Mouse (Mus musculus) testis, adult 2 months (tissue): ENCODE measurements around the gene Syn3. TPM values are rescaled to one million over a fixed set of nuclear protein-coding genes. Genes with fewer than 3 reads are reported as not detected.

Experiments
- H3K27ac ChIP-seq: fragments of 200-500 bp; 2 replicates; pipeline ENCODE4 v1.5.1; 2012; ENCODE audit warnings: low read depth, low read length; ENCODE audit not compliant: control insufficient read depth, insufficient read depth
- H3K27me3 ChIP-seq: fragments of 200-500 bp; 2 replicates; pipeline ENCODE4 v1.6.1; 2012; ENCODE audit warnings: mild to moderate bottlenecking, low read length, moderate library complexity; ENCODE audit not compliant: control insufficient read depth, insufficient read depth
- H3K36me3 ChIP-seq: fragments of 200-500 bp; 2 replicates; pipeline ENCODE4 v1.6.1; 2012; ENCODE audit warnings: mild to moderate bottlenecking, low read length; ENCODE audit not compliant: control insufficient read depth, insufficient read depth
- H3K4me1 ChIP-seq: fragments of 200-500 bp; 2 replicates; pipeline ENCODE4 v1.6.1; 2012; ENCODE audit warnings: low read length; ENCODE audit not compliant: control insufficient read depth, insufficient read depth
- H3K4me3 ChIP-seq: fragments of 200-500 bp; 2 replicates; pipeline ENCODE4 v1.5.1; 2012; ENCODE audit warnings: low read depth, mild to moderate bottlenecking, low read length, moderate library complexity, mixed read lengths; ENCODE audit not compliant: control insufficient read depth
- CTCF ChIP-seq: fragments of 200-500 bp; IDR thresholded peaks from 2 replicates; pipeline ENCODE4 v1.5.1; 2012; ENCODE audit warnings: low read depth, mild to moderate bottlenecking, inconsistent platforms, low read length, moderate library complexity; ENCODE audit not compliant: control insufficient read depth, insufficient read depth, insufficient replicate concordance
- POLR2A ChIP-seq: fragments of 200-500 bp; IDR thresholded peaks from 2 replicates; pipeline ENCODE4 v1.6.1; 2012; ENCODE audit warnings: low read depth, mild to moderate bottlenecking, inconsistent platforms, low read length, moderate library complexity; ENCODE audit not compliant: control insufficient read depth
- polyA plus RNA-seq: library from polyadenylated mRNA; depleted of rRNA; stranded (reverse); fragments of >200 nt; gene quantifications from 2 replicates; pipeline ENCODE4 v1.2.3, GENCODE M21; 2012

Syn3 gene
- polyA plus RNA-seq, 1 experiment = 0.84 TPM

DNA sequence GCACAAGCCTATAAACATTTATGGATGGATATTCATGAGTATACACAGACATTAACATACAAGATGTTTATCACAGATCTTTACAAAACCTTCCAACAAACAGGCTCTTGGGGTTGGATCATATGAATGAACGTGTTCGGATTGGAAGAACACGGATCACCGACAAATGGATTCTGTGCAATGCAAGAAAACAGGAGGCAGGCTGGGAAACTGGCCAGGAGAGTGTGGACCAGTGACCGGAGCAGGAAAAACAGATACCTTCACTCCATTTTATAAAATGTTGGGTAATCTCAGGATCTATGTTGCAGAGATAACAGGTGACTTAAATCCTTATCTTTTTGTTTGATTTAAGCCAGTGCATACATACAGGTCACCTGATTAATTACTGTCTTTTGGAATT, 178.5 kb downstream of the Syn3 start:
- Histone ChIP-seq H3K36me3 (no peaks in the 10 kb centered on the region), H3K27ac (no peak overlapping the region), H3K27me3 (no peaks in the 10 kb centered on the region), H3K4me1 (no peaks in the 10 kb centered on the region), H3K4me3 (no peak overlapping the region)
- TF ChIP-seq CTCF (no peak), POLR2A (no peak)

DNA sequence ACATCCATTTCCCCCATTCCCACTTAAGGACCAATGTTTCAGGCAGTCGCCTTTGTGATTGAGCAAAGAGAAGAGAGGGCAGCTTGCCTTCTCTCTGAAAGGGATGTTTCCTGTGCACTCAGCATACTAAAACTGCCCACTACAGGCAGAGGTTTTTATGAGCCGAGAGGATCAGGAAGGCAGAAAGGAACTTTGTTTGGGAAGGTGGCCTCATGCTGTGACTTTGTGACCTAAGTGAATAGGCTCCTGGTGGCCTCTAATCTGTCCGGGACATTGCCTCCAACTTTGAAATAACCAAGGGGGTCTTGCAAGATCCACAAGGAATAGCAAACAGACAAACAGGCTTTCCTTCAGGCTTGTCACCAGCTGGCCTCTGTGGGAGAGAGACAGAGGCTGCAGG, 179.2 kb downstream of the Syn3 start:
- Histone ChIP-seq H3K4me1 (no peaks in the 10 kb centered on the region), H3K36me3 (no peaks in the 10 kb centered on the region), H3K27me3 (no peaks in the 10 kb centered on the region), H3K4me3 (no peak overlapping the region), H3K27ac (no peak overlapping the region)
- TF ChIP-seq POLR2A = no peak

DNA sequence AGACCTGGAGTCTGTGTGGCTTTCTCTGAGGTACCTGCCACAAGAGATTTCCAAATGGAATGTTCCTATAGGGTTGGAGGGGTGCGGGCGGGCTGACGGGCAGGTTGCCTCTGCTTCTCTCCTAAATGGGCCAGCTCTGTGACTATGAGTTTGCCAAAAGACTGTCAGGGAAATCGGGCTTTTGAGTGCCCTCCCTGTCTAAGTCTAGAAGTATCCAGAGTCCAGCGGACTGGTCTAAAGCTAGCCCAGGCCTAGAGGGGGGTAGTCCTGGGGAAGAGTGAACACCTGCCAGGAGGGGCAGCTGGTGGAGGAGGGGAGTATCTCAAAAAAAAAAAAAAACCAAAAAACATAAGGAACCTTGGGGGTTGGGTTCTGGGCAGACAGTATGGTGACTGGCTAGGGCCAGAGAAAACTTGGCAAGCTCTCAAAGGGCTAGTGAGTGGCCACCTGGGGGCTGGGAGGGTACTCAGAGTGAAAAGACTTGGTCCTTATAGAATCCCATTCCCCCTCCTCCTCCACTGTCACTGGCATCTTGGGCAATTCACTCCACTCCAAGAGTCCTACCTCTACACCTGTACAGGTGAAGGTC, 180.1 kb downstream of the Syn3 start:
- Histone ChIP-seq H3K4me1 (no peaks in the 10 kb centered on the region), H3K4me3 (no peak overlapping the region), H3K27ac (no peak overlapping the region), H3K36me3 (no peaks in the 10 kb centered on the region), H3K27me3 (no peaks in the 10 kb centered on the region)
- TF ChIP-seq POLR2A (no peak), CTCF (no peak)

DNA sequence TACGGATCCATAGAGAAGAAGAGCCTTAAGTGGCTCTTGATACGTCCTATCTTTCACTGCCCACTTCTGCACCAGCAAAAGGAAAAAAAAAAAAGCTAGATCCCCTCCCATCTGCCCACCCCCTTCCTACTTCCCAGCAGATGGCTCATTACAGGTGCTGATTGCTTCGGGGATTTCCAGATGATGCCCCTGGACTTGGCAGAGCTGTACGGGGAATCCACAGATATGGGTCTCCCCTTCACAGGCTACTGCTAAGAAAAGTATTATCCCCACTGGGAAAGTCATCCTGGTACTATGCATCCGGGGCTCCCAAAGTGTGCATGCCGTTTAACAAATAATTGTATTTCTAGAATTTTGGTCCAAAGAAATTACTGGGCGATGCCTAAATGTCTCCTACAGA, 181.1 kb downstream of the Syn3 start:
- Histone ChIP-seq H3K4me3 (no peak overlapping the region), H3K36me3 (no peaks in the 10 kb centered on the region), H3K27me3 (no peaks in the 10 kb centered on the region), H3K27ac (no peak overlapping the region), H3K4me1 (no peaks in the 10 kb centered on the region)
- TF ChIP-seq CTCF = no peak
- no peak for TF ChIP-seq POLR2A

DNA sequence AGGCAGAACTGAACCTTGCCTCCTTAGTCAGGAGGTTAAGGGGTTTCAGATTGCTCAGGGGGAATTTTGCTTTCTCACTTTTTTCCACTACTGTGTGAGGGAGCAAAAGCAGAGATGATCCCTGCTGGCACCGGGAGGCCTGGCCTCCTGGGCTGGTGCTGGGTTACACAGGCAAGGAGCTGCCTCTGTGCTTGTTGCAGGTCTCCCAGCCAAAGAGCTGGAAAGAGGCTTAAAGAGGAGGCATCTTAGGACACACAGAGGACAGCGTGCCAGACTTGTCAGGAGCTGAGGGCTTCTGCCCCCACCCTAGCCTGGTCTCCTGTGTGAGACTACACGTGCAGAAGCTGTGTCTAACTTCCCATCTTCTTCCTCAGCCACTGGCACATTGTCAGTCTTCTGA, 183.2 kb downstream of the Syn3 start:
- no peak for TF ChIP-seq CTCF
- no peak for TF ChIP-seq POLR2A
- no peak overlapping the region for H3K27ac ChIP-seq

DNA sequence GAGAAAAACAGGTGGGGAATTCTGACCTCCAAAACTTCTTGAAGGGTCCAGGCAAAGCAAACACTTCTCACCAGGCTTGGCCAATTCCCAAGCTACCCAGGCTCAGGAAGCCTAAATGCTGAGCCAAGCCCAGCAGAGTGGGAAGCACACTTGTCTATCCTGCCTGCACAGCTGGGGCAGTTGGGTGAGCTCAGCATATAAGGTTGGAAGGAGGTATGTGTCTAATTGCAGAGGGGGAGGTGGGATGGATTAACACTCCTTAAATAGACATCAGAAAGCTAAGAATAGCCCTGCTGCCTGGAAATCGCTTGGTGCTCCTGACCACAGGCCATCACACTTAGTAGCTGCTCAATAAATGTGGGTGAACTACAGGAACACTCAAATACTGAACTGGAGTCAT, 185.2 kb downstream of the Syn3 start:
- Histone ChIP-seq H3K27me3 (no peaks in the 10 kb centered on the region), H3K4me3 (no peak overlapping the region), H3K27ac (no peak overlapping the region), H3K36me3 (no peaks in the 10 kb centered on the region), H3K4me1 (no peaks in the 10 kb centered on the region)
- no peak for TF ChIP-seq POLR2A
- no peak for TF ChIP-seq CTCF

More for the DNA sequence above, 183.2 kb downstream of the Syn3 start:
- Histone ChIP-seq H3K36me3 (no peaks in the 10 kb centered on the region), H3K27me3 (no peaks in the 10 kb centered on the region), H3K4me1 (no peaks in the 10 kb centered on the region), H3K4me3 (no peak overlapping the region)

DNA sequence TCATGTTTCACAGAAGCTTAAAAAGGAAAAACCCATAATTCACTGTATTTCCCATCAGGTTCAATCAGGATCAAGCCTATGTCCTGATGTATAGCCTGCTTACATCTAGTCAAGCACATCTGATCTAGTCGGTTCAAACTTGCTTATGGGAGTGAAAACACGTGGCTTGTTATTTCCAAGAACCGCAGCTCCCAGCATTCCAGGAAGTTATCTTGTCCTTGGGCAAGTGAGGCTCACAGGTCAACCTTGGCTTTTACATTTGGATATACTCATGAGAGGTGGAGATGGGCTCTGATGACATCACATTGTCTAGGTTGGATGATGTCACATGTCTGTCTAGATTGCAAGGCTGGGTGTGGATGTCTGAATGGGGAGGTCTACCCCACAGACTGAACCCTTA, 185.7 kb downstream of the Syn3 start:
- no peak overlapping the region for H3K27ac ChIP-seq
- no peaks in the 10 kb centered on the region for H3K27me3 ChIP-seq
- TF ChIP-seq POLR2A (no peak), CTCF (no peak)
- no peaks in the 10 kb centered on the region for H3K4me1 ChIP-seq
- no peaks in the 10 kb centered on the region for H3K36me3 ChIP-seq
- H3K4me3 ChIP-seq = no peak overlapping the region

DNA sequence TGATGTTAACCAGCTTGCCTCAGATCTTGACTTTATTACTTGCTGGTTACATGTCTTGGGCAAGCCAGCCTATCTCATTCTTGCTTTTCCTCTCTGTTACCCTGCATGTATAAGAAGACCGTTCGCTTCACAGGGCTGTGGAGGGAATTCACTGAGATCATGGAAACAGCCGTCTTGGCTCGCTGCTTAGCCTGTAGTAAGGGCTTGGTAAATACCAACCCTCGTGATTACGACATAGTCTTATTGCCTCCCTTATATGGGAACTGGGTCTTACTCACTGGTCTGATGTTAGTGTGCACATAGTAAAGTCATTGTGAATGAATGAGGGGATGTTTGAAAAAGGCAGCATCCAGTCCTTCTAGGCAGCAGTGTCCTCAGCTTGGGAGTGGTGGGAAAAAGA, 188.2 kb downstream of the Syn3 start:
- no peak overlapping the region for H3K27ac ChIP-seq
- no peak overlapping the region for H3K4me3 ChIP-seq
- TF ChIP-seq POLR2A (no peak), CTCF (no peak)
- no peaks in the 10 kb centered on the region for H3K27me3 ChIP-seq
- H3K36me3 ChIP-seq = no peaks in the 10 kb centered on the region
- H3K4me1 ChIP-seq = no peaks in the 10 kb centered on the region
